Mouse (Mus musculus) heart, postnatal 0 days (tissue): ENCODE data around the gene Atrn. TPM values are rescaled to one million over a fixed set of nuclear protein-coding genes. Genes with fewer than 3 reads are reported as not detected.

ENCODE experiments used
- ATAC-seq: fragments of 200-750 bp; cut with Nextera tagmentation; 2 replicates; pipeline ENCODE4 v1.8.0; 2017; ENCODE audit warnings: low read depth, moderate number of reproducible peaks, moderate library complexity; ENCODE audit not compliant: insufficient read depth
- DNase-seq: peaks from one replicate; pipeline ENCODE4 v3.0.0-alpha.2; 2016; ENCODE audit warnings: low spot score
- H3K27ac ChIP-seq: fragments of 300-500 bp; sonication (generic); 2 replicates; pipeline ENCODE4 v1.5.1; 2014; ENCODE audit warnings: low read depth, mild to moderate bottlenecking
- H3K27me3 ChIP-seq: fragments of 300-500 bp; sonication (generic); 2 replicates; pipeline ENCODE4 v1.6.1; 2014; ENCODE audit warnings: low read length, mixed read lengths; ENCODE audit not compliant: control insufficient read depth, insufficient read depth
- H3K36me3 ChIP-seq: fragments of 300-500 bp; sonication (generic); replicated peaks from 2 replicates; pipeline ENCODE4 v1.6.1; 2014; ENCODE audit warnings: low read length, mixed read lengths; ENCODE audit not compliant: control insufficient read depth, insufficient read depth
- H3K4me1 ChIP-seq: fragments of 300-500 bp; sonication (generic); 2 replicates; pipeline ENCODE4 v1.6.1; 2014; ENCODE audit warnings: antibody characterized with exemption; ENCODE audit not compliant: control insufficient read depth, insufficient read depth
- H3K4me2 ChIP-seq: fragments of 300-500 bp; sonication (generic); 2 replicates; pipeline ENCODE4 v1.6.1; 2014; ENCODE audit warnings: low read depth, mild to moderate bottlenecking, low read length, moderate library complexity
- H3K4me3 ChIP-seq: fragments of 300-500 bp; sonication (generic); 2 replicates; pipeline ENCODE4 v1.5.1; 2014; ENCODE audit warnings: low read depth, low read length
- H3K9ac ChIP-seq: fragments of 300-500 bp; sonication (generic); replicated peaks from 2 replicates; pipeline ENCODE4 v1.6.1; 2014; ENCODE audit warnings: low read depth, low read length, mixed read lengths
- H3K9me3 ChIP-seq: fragments of 300-500 bp; sonication (generic); replicated peaks from 2 replicates; pipeline ENCODE4 v1.6.1; 2016; ENCODE audit warnings: low read length; ENCODE audit not compliant: control insufficient read depth
- CTCF ChIP-seq: IDR thresholded peaks from 2 replicates; pipeline ENCODE4 v1.5.1; 2016; ENCODE audit warnings: antibody characterized with exemption, control low read depth, low read depth
- EP300 ChIP-seq: IDR thresholded peaks from 2 replicates; pipeline ENCODE4 v1.6.1; 2016; ENCODE audit warnings: antibody characterized with exemption, low read depth
- WGBS: fragments of 180-500 bp; shearing (Covaris S2); extraction: QIAGEN DNeasy Blood & Tissue Kit; methylation state at CpG from one replicate; pipeline ENCODE4 v1.1.7; 2014; 5-methylcytosine and 5-hydroxymethylcytosine counted together
- polyA plus RNA-seq: library from polyadenylated mRNA; unstranded; fragments of >200 nt; fragmentation: Nextera tagmentation; extraction: Ambion mirVana; gene quantifications from 2 replicates; pipeline ENCODE4 v1.2.1, GENCODE M21; 2015
- total RNA-seq: library from RNA; depleted of rRNA; stranded (reverse); fragments of >200 nt; gene quantifications from 2 replicates; pipeline ENCODE4 v1.2.3, GENCODE M21; 2014; ENCODE audit warnings: low replicate concordance

Atrn gene
- total and polyA plus RNA-seq, 2 experiments from 2014 or later, result 3.2 to 20.7 TPM

- H3K27ac ChIP-seq, result no peak overlapping the region
Observed at GRCm38 (mm10) chr2:130887456-130887855, 18.8 kb upstream of the Atrn start.

GRCm38 (mm10) chr2:130896944-130897343 is 9.4 kb upstream of the Atrn start:
- 88% methylated on average over 2 of the region's 2 CpGs for WGBS
- no peaks in the 10 kb centered on the region for H3K9me3 ChIP-seq
- ATAC-seq (no peak), DNase-seq (no peak)
- H3K4me1 ChIP-seq, result no peaks in the 10 kb centered on the region
- H3K4me3 ChIP-seq, result no peak overlapping the region
- no peaks in the 10 kb centered on the region for H3K36me3 ChIP-seq
- H3K9ac ChIP-seq, result no peak overlapping the region
- H3K27me3 ChIP-seq, result no peaks in the 10 kb centered on the region
- H3K4me2 ChIP-seq, result no peak overlapping the region
- no peak for TF ChIP-seq EP300
- TF ChIP-seq CTCF, result no peak
- H3K27ac ChIP-seq, result no peak overlapping the region; the same call in 1 of the 2 replicates

More at GRCm38 (mm10) chr2:130887456-130887855, 18.8 kb upstream of the Atrn start:
- WGBS, result 53% methylated on average over 1 of the region's 1 CpGs
- Histone ChIP-seq H3K4me1 (no peaks in the 10 kb centered on the region), H3K36me3 (no peaks in the 10 kb centered on the region), H3K9me3 (no peaks in the 10 kb centered on the region), H3K27me3 (no peaks in the 10 kb centered on the region), H3K9ac (no peak overlapping the region), H3K4me3 (no peak overlapping the region), H3K4me2 (no peak overlapping the region)
- DNase-seq (no peak), ATAC-seq (no peak)
- no peak for TF ChIP-seq EP300

- Histone ChIP-seq H3K9ac (no peak overlapping the region), H3K9me3 (no peaks in the 10 kb centered on the region), H3K36me3 (no peaks in the 10 kb centered on the region), H3K4me1 (no peaks in the 10 kb centered on the region), H3K27me3 (no peaks in the 10 kb centered on the region), H3K27ac (no peak overlapping the region), H3K4me3 (no peak overlapping the region), H3K4me2 (no peak overlapping the region)
- WGBS, result 65% methylated on average over 2 of the region's 2 CpGs
- DNase-seq, result no peak
- TF ChIP-seq CTCF (no peak), EP300 (no peak)
- ATAC-seq, result no peak
Observed at GRCm38 (mm10) chr2:130897856-130898255, 8.4 kb upstream of the Atrn start.

- H3K4me2 ChIP-seq, result no peak overlapping the region
- H3K27me3 ChIP-seq, result no peaks in the 10 kb centered on the region
- ATAC-seq (no peak), DNase-seq (no peak)
- TF ChIP-seq CTCF (no peak), EP300 (no peak)
- H3K9me3 ChIP-seq, result no peaks in the 10 kb centered on the region
- H3K4me3 ChIP-seq, result no peak overlapping the region
- whole genome bisulfite sequencing, result 71% methylated on average over 2 of the region's 2 CpGs
- H3K9ac ChIP-seq, result no peak overlapping the region
- no peaks in the 10 kb centered on the region for H3K4me1 ChIP-seq
- H3K36me3 ChIP-seq, result no peaks in the 10 kb centered on the region
- no peak overlapping the region for H3K27ac ChIP-seq
Observed at GRCm38 (mm10) chr2:130898783-130899182, 7.5 kb upstream of the Atrn start.

GRCm38 (mm10) chr2:130906584-130907315 is 455 bp downstream of the Atrn start:
- H3K27me3 ChIP-seq, result no peaks in the 10 kb centered on the region
- no peaks in the 10 kb centered on the region for H3K36me3 ChIP-seq
- TF ChIP-seq CTCF, result no peak
- TF ChIP-seq EP300, result no peak
- peaks cover 19% of the 10 kb centered on the region for H3K4me1 ChIP-seq
- peak; percentile 19 for DNase-seq
- under 1% methylated on average over 43 of the region's 58 CpGs for WGBS
- peak overlapping the region; percentile 84 for H3K4me3 ChIP-seq
- peak overlapping the region; percentile 74 for H3K4me2 ChIP-seq
- ATAC-seq, result peak; percentile 53
- peak overlapping the region; percentile 90 for H3K9ac ChIP-seq
- peak overlapping the region; percentile 86 for H3K27ac ChIP-seq
- no peaks in the 10 kb centered on the region for H3K9me3 ChIP-seq

- Histone ChIP-seq H3K36me3 (no peaks in the 10 kb centered on the region), H3K27me3 (no peaks in the 10 kb centered on the region), H3K9me3 (no peaks in the 10 kb centered on the region), H3K27ac (no peak overlapping the region), H3K4me2 (no peak overlapping the region), H3K4me3 (no peak overlapping the region), H3K4me1 (peaks cover 22% of the 10 kb centered on the region; the same call in 1 of the 2 replicates), H3K9ac (no peak overlapping the region)
- ATAC-seq, result no peak
- TF ChIP-seq EP300 (no peak), CTCF (no peak)
- no peak for DNase-seq
- WGBS, result 78% methylated on average over 1 of the region's 1 CpGs
Observed at GRCm38 (mm10) chr2:130911691-130912090, 5.4 kb downstream of the Atrn start.
